Mouse (Mus musculus) intestine, embryonic 16.5 days (tissue): ENCODE data around the gene Htr1b. TPM values are rescaled to one million over a fixed set of nuclear protein-coding genes. Genes with fewer than 3 reads are reported as not detected.

Experiments
- ATAC-seq: fragments of 200-750 bp; cut with Nextera tagmentation; 2 replicates; pipeline ENCODE4 v1.8.0; 2017; ENCODE audit warnings: moderate TSS enrichment, moderate library complexity
- H3K27ac ChIP-seq: fragments of 300-500 bp; sonication (generic); 2 replicates; pipeline ENCODE4 v1.5.1; 2014; ENCODE audit warnings: mild to moderate bottlenecking, low read length
- H3K27me3 ChIP-seq: fragments of 300-500 bp; sonication (generic); replicated peaks from 2 replicates; pipeline ENCODE4 v1.6.1; 2014; ENCODE audit warnings: low read length, control low read depth, mixed read lengths; ENCODE audit not compliant: control insufficient read depth, insufficient read depth
- H3K36me3 ChIP-seq: fragments of 300-500 bp; sonication (generic); 2 replicates; pipeline ENCODE4 v1.6.1; 2014; ENCODE audit warnings: low read length, control low read depth; ENCODE audit not compliant: control insufficient read depth, insufficient read depth
- H3K4me1 ChIP-seq: fragments of 300-500 bp; sonication (generic); 2 replicates; pipeline ENCODE4 v1.6.1; 2014; ENCODE audit warnings: low read length, control low read depth, mixed read lengths; ENCODE audit not compliant: control insufficient read depth, insufficient read depth
- H3K4me2 ChIP-seq: fragments of 300-500 bp; sonication (generic); 2 replicates; pipeline ENCODE4 v1.6.1; 2014; ENCODE audit warnings: low read depth, low read length, control low read depth
- H3K4me3 ChIP-seq: fragments of 300-500 bp; sonication (generic); 2 replicates; pipeline ENCODE4 v1.5.1; 2014; ENCODE audit warnings: mild to moderate bottlenecking, low read length
- H3K9ac ChIP-seq: fragments of 300-500 bp; sonication (generic); 2 replicates; pipeline ENCODE4 v1.6.1; 2014; ENCODE audit warnings: low read depth, low read length
- H3K9me3 ChIP-seq: fragments of 300-500 bp; sonication (generic); 2 replicates; pipeline ENCODE4 v1.6.1; 2016; ENCODE audit warnings: low read length, control low read depth; ENCODE audit not compliant: control insufficient read depth
- WGBS: fragments of 180-500 bp; shearing (Covaris S2); extraction: QIAGEN DNeasy Blood & Tissue Kit; methylation state at CpG from one replicate; pipeline ENCODE4 v1.1.7; 2014; 5-methylcytosine and 5-hydroxymethylcytosine counted together
- polyA plus RNA-seq: library from polyadenylated mRNA; unstranded; fragments of >200 nt; fragmentation: Nextera tagmentation; extraction: Ambion mirVana; gene quantifications from 2 replicates; pipeline ENCODE4 v1.2.1, GENCODE M21; 2015

The Htr1b gene
- 0.50 and 0.51 TPM in 2 replicates for polyA plus RNA-seq

GRCm38 (mm10) chr9:81633437-81633973, at the start of gene Htr1b:
Htr1b (minus strand) TSS chr9:81633828.
- ATAC-seq = peak; percentile 93
- H3K9me3 ChIP-seq = no peaks in the 10 kb centered on the region
- no peaks in the 10 kb centered on the region for H3K36me3 ChIP-seq
- peaks cover 34% of the 10 kb centered on the region for H3K27me3 ChIP-seq
- peak within 1 kb of the TSS; percentile 99 for H3K4me2 ChIP-seq
- peak within 1 kb of the TSS; percentile 71 for H3K9ac ChIP-seq
- 1% methylated on average over 25 of the region's 26 CpGs for WGBS
- H3K27ac ChIP-seq = no peak within 1 kb of the TSS
- peaks cover 15% of the 10 kb centered on the region for H3K4me1 ChIP-seq
- H3K4me3 ChIP-seq = peak within 1 kb of the TSS; percentile 71

DNA sequence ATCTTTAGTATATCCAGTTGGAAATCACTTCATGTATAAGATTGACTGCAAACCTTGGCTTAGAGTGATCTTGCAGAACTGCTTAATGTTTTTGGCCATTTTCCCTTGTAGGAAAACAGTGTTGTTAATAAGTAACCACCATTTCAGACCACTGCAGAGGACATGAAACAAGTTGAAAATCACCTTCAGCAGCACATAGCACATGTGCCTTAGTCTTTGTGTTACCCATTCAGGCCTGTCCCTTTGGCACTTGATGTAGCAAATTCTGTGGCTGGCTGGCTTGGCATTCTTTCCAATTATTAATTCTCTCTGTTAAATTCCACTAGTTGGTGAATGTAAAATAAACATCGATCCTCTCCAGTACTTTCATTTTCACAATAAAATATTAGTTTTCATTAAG, 43.1 kb upstream of the Htr1b start:
- no peaks in the 10 kb centered on the region for H3K27me3 ChIP-seq
- WGBS = 95% methylated on average over 1 of the region's 1 CpGs
- ATAC-seq = no peak

GRCm38 (mm10) chr9:81637486-81637885, 3.9 kb upstream of the Htr1b start:
- Histone ChIP-seq H3K36me3 (no peaks in the 10 kb centered on the region), H3K4me2 (no peak overlapping the region), H3K9me3 (no peaks in the 10 kb centered on the region), H3K27me3 (peaks cover 21% of the 10 kb centered on the region), H3K4me3 (no peak overlapping the region), H3K27ac (no peak overlapping the region), H3K4me1 (peaks cover 7% of the 10 kb centered on the region), H3K9ac (no peak overlapping the region)
- 78% methylated on average over 1 of the region's 1 CpGs for WGBS
- no peak for ATAC-seq

More for the DNA sequence above, 43.1 kb upstream of the Htr1b start:
- Histone ChIP-seq H3K4me3 (no peak overlapping the region), H3K9me3 (no peaks in the 10 kb centered on the region), H3K36me3 (no peaks in the 10 kb centered on the region), H3K4me1 (no peaks in the 10 kb centered on the region), H3K4me2 (no peak overlapping the region), H3K9ac (no peak overlapping the region), H3K27ac (no peak overlapping the region)

DNA sequence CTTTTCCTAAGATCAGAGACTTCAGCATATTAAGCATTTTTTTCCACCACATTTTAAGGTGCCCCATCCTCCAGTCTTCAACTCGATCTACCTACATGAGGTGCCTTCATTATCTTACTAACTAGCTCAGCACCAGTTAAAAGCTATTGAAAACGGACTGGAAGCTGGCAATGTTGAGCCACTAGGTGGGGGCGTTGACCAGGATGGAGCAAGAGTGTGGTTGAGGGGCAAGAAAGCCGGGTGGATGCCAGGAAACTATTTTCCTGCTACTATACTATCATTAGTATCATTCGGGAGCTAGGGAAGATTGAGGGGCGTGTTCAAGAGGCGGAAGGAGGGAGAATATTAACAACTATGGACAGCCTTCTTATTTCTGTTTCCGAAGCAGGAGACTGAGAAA, 1.5 kb upstream of the Htr1b start:
- H3K36me3 ChIP-seq = no peaks in the 10 kb centered on the region
- ATAC-seq = no peak
- no peak overlapping the region for H3K27ac ChIP-seq
- peak overlapping the region; percentile 33 for H3K4me2 ChIP-seq
- WGBS = 6% methylated on average over 8 of the region's 8 CpGs
- H3K4me3 ChIP-seq = 0 out of 2 replicates have a peak overlapping the region, but pooled peaks have one; percentile 1
- H3K27me3 ChIP-seq = peaks cover 34% of the 10 kb centered on the region
- H3K9me3 ChIP-seq = no peaks in the 10 kb centered on the region
- peaks cover 15% of the 10 kb centered on the region for H3K4me1 ChIP-seq
- H3K9ac ChIP-seq = no peak overlapping the region

- 2% methylated on average over 10 of the region's 10 CpGs for WGBS
- no peak overlapping the region for H3K27ac ChIP-seq
- peak overlapping the region; percentile 99 for H3K4me2 ChIP-seq
- peaks cover 34% of the 10 kb centered on the region for H3K27me3 ChIP-seq
- peak overlapping the region; percentile 71 for H3K4me3 ChIP-seq
- H3K9me3 ChIP-seq = no peaks in the 10 kb centered on the region
- ATAC-seq = no peak
- no peaks in the 10 kb centered on the region for H3K36me3 ChIP-seq
- peaks cover 15% of the 10 kb centered on the region for H3K4me1 ChIP-seq
- peak overlapping the region; percentile 71; the same call in 1 of the 2 replicates for H3K9ac ChIP-seq
These were observed 535 bp upstream of the Htr1b start for GRCm38 (mm10) chr9:81634163-81634562.

DNA sequence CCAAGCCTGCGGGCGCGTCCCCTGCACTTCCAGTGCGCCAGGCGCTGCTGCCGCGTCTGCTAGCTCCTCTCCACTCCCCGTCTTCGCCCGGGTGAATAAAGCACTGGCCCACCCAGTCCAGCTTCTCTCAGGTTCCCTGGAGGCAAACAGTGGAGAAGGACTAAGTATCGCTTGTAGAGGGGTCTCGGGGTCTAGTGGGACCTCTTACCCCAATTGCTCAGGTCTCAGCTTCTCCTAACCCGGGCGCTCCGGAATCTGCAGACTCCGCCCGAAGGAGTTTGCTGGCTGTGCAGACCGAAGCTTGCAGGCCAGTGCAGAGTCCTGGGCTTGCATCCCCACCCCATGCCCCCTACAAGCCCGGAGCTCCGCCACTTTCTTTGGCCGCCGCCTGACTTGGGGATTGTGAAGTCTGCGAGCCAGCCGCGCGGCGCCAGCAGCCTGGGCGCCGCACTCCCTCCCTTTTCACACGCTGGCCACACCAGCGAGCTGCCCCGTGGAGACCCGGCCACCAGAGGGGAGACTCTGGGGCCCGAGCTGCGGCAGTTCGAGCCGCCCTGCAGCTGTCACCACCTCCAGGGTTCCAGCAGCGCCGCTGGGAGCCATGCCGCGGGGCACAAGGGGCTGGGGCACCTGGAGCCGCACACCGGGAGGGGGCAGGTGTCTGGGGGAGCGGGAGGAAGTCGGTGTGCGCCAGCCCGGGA, 742 bp downstream of the Htr1b start:
- Histone ChIP-seq H3K4me1 (peaks cover 15% of the 10 kb centered on the region), H3K9me3 (no peaks in the 10 kb centered on the region), H3K4me3 (peak overlapping the region; percentile 71), H3K36me3 (no peaks in the 10 kb centered on the region), H3K9ac (peak overlapping the region; percentile 71), H3K4me2 (peak overlapping the region; percentile 99), H3K27ac (no peak overlapping the region), H3K27me3 (peaks cover 34% of the 10 kb centered on the region)
- under 1% methylated on average over 42 of the region's 47 CpGs for WGBS
- peak; percentile 56 for ATAC-seq

GRCm38 (mm10) chr9:81632191-81632735, 1.4 kb downstream of the Htr1b start:
- Histone ChIP-seq H3K9me3 (no peaks in the 10 kb centered on the region), H3K36me3 (no peaks in the 10 kb centered on the region), H3K27me3 (peaks cover 34% of the 10 kb centered on the region), H3K4me3 (peak overlapping the region; percentile 71), H3K4me2 (peak overlapping the region; percentile 99), H3K9ac (peak overlapping the region; percentile 71), H3K27ac (no peak overlapping the region), H3K4me1 (peaks cover 15% of the 10 kb centered on the region)
- peak; percentile 7; the same call in 1 of the 2 replicates for ATAC-seq
- 1% methylated on average over 31 of the region's 31 CpGs for WGBS

GRCm38 (mm10) chr9:81631581-81632091, 2.0 kb downstream of the Htr1b start:
- no peak overlapping the region for H3K9ac ChIP-seq
- 7% methylated on average over 27 of the region's 27 CpGs for WGBS
- peak overlapping the region; percentile 99 for H3K4me2 ChIP-seq
- no peaks in the 10 kb centered on the region for H3K36me3 ChIP-seq
- H3K4me1 ChIP-seq = peaks cover 15% of the 10 kb centered on the region
- no peak overlapping the region for H3K27ac ChIP-seq
- no peaks in the 10 kb centered on the region for H3K9me3 ChIP-seq
- peak overlapping the region; percentile 71 for H3K4me3 ChIP-seq
- ATAC-seq = no peak
- H3K27me3 ChIP-seq = peaks cover 34% of the 10 kb centered on the region

- H3K9me3 ChIP-seq = no peaks in the 10 kb centered on the region
- H3K27me3 ChIP-seq = peaks cover 9% of the 10 kb centered on the region; the same call in 1 of the 2 replicates
- H3K4me2 ChIP-seq = no peak overlapping the region
- no peaks in the 10 kb centered on the region for H3K36me3 ChIP-seq
- peak; percentile 62; the same call in 1 of the 2 replicates for ATAC-seq
- no peak overlapping the region for H3K4me3 ChIP-seq
- peaks cover 5% of the 10 kb centered on the region; the same call in 1 of the 2 replicates for H3K4me1 ChIP-seq
- H3K27ac ChIP-seq = no peak overlapping the region
- H3K9ac ChIP-seq = no peak overlapping the region
- WGBS = 30% methylated on average over 9 of the region's 9 CpGs
These were observed 6.6 kb downstream of the Htr1b start for GRCm38 (mm10) chr9:81626899-81627606.
